Mouse (Mus musculus): Measurements from ENCODE around the gene Il5.

The Il5 gene

DNA sequence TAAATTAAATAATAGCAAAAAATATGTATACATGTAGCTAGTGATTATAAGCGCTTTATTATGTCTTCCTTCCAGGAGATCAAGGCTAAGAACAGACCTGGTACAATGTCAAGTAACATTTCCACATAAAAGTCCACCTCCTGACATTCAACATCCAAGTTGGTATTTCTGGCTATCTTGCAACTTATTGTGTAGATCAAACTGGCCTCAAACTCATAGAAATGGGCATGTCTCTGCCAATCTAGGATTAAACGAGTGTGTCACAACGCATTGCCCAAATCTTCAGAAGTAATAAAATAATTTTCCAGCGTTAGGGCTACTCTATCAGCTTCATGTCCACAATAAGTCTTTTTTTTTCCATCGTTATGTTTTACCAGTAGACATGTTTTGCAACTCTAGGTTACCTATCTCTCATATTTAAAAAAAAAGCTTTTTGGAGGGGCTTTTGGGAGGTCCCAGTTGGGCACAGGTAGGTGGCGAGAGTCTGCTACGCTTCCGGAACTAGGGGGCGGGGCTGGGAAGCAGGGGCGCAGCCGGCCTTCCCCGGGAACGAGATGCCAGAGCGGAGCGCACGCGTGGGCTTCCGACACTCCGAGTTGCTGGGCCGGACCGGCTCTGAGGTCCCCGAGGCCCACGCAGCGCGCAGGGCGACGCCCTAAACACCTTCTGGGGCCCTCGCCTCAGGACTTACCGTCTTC lies 14.2 kb upstream of the Il5 start:
- peaks cover 12% of the 10 kb centered on the region; the same call in 1 of the 2 replicates for H3K4me1 ChIP-seq (replicated peaks; ENCODE audit: low read depth, low read length)
- peaks cover 28% of the 10 kb centered on the region for H3K36me3 ChIP-seq (ENCODE audit: insufficient read depth, low read length)
- H3K4me3 ChIP-seq (replicated peaks; ENCODE audit: low read length), result peak overlapping the region; percentile 86
- no peak for TF ChIP-seq NANOG (IDR thresholded peaks at IDR 0.05; ENCODE audit: borderline replicate concordance, low read length)
- TF ChIP-seq POU5F1 (IDR thresholded peaks at IDR 0.05; ENCODE audit: borderline replicate concordance, low read length), result no peak
- TF ChIP-seq CTCF (conservative IDR thresholded peaks at IDR 0.05; ENCODE audit: low read length), result no peak
- H3K9me3 ChIP-seq (ENCODE audit: low read length), result no peaks in the 10 kb centered on the region
- H3K27me3 ChIP-seq (ENCODE audit: insufficient read depth, low read length), result peaks cover 9% of the 10 kb centered on the region

DNA sequence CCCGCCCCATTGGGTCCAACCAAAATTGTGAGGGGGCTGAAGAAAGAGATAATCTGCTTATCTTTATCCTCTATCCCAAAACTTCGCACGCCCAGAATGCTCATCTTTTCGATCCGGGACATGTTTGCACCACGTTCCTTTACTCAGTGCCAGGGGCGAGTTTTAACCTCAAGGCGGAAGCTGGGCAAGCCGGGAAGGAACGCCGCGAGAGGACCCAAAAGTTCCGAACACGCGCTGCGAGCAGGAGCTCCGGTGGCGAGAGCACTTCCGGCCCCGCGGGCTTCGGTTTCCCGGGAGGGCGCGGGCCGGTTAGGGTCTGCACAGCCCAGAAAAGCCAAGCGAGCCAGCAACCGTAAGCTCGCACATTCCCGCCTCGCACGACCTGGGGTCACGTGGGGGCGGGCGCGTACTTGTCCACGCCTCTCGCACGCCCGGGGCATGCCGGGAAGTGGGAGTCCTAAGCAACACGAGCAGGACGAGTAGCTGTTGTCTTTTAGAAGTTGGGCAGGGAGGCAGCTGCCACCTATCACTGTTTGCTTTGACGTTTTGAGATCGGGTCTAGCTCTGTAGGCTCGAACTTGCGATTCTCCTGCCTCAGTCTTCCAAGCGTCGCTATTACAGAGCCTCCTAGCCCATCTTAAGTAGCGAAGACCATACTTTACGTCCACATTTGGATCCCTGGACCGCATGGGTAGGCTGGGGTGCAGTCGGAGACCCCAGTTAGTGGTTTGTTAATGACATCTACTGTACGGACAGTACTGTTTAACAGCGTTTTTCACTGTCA lies 13.5 kb upstream of the Il5 start, which contains the start of gene Rad50:
TSS of gene Rad50 (minus strand) at position 386 of the 784 bp plus-strand sequence.
- Histone ChIP-seq H3K9me3 (ENCODE audit: low read length) (no peaks in the 10 kb centered on the region), H3K4me3 (replicated peaks; ENCODE audit: low read length) (peak within 1 kb of the TSS; percentile 86), H3K4me1 (replicated peaks; ENCODE audit: low read depth, low read length) (peaks cover 12% of the 10 kb centered on the region; the same call in 1 of the 2 replicates), H3K27me3 (ENCODE audit: insufficient read depth, low read length) (peaks cover 9% of the 10 kb centered on the region), H3K36me3 (ENCODE audit: insufficient read depth, low read length) (peaks cover 20% of the 10 kb centered on the region)
- TF ChIP-seq NANOG (IDR thresholded peaks at IDR 0.05; ENCODE audit: borderline replicate concordance, low read length) (no peak), POU5F1 (IDR thresholded peaks at IDR 0.05; ENCODE audit: borderline replicate concordance, low read length) (no peak), CTCF (conservative IDR thresholded peaks at IDR 0.05; ENCODE audit: low read length) (no peak)

DNA sequence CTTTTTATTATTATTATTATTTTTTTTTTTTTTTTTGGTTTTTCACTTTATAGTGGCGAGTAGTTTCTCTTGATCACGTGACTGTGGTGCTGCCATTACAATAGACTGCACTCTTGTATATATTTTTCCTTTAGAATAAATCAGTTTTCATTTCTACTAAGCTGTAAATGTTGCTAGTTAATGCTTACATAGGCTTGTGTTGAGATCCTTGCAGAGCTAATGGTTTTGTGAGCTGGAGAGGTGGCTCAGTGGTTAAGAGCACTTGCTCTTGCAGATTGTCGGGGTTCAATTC lies 12.9 kb upstream of the Il5 start:
- peaks cover 9% of the 10 kb centered on the region for H3K27me3 ChIP-seq (ENCODE audit: insufficient read depth, low read length)
- H3K36me3 ChIP-seq (ENCODE audit: insufficient read depth, low read length), result peaks cover 19% of the 10 kb centered on the region
- TF ChIP-seq NANOG (IDR thresholded peaks at IDR 0.05; ENCODE audit: borderline replicate concordance, low read length), result no peak
- TF ChIP-seq POU5F1 (IDR thresholded peaks at IDR 0.05; ENCODE audit: borderline replicate concordance, low read length), result no peak
- no peak for TF ChIP-seq CTCF (conservative IDR thresholded peaks at IDR 0.05; ENCODE audit: low read length)
- H3K9me3 ChIP-seq (ENCODE audit: low read length), result no peaks in the 10 kb centered on the region
- peaks cover 12% of the 10 kb centered on the region; the same call in 1 of the 2 replicates for H3K4me1 ChIP-seq (replicated peaks; ENCODE audit: low read depth, low read length)
- H3K4me3 ChIP-seq (replicated peaks; ENCODE audit: low read length), result peak overlapping the region; percentile 86

DNA sequence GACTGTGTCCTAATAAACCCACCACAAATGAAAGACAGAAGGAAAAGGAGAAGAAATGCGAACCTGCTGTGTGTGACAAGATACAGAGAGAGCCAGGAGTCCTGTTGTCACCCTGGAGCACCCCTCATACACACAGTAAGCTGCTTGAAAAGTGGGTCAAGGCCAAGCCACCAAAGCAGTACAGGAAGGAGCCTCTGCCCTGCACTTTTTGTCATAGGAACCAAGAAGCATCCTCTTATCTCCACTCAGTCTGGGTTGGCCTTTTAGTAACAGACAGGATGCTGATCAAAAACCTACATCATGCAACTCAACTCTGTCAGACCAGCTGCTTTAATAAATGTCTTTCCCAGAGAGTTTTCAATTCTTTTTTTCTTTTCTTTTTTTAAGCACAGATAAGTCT lies 893 bp upstream of the Il5 start:
- Histone ChIP-seq H3K36me3 (ENCODE audit: insufficient read depth, low read length) (no peaks in the 10 kb centered on the region), H3K27me3 (ENCODE audit: insufficient read depth, low read length) (peaks cover 9% of the 10 kb centered on the region; the same call in 1 of the 2 replicates), H3K4me3 (replicated peaks; ENCODE audit: low read length) (no peak overlapping the region), H3K4me1 (replicated peaks; ENCODE audit: low read depth, low read length) (no peaks in the 10 kb centered on the region), H3K9me3 (ENCODE audit: low read length) (no peaks in the 10 kb centered on the region)
- no peak for TF ChIP-seq POU5F1 (IDR thresholded peaks at IDR 0.05; ENCODE audit: borderline replicate concordance, low read length)
- TF ChIP-seq NANOG (IDR thresholded peaks at IDR 0.05; ENCODE audit: borderline replicate concordance, low read length), result no peak
- no peak for TF ChIP-seq CTCF (conservative IDR thresholded peaks at IDR 0.05; ENCODE audit: low read length)

DNA sequence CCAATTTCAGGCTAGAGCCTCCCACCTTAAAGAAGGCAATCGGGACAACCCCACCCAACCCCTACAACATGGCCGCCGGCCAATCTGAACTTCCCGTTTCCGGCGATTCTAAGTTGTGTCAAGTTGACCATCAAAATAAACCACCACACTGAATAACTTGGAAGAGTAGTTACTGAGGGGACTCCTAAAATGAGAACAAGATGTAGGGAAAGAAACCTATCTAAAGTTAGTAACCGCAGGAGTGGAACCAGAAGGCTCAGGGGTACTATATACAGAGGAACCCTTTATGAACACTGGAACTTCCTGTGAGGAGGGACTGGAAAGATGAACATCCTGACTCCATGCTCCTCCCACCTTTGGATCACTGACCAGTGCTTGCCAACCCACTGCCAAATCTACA lies 10.9 kb downstream of the Il5 start:
- Histone ChIP-seq H3K4me3 (replicated peaks; ENCODE audit: low read length) (no peak overlapping the region), H3K9me3 (ENCODE audit: low read length) (no peaks in the 10 kb centered on the region), H3K4me1 (replicated peaks; ENCODE audit: low read depth, low read length) (peaks cover 3% of the 10 kb centered on the region; the same call in 1 of the 2 replicates), H3K36me3 (ENCODE audit: insufficient read depth, low read length) (no peaks in the 10 kb centered on the region), H3K27me3 (ENCODE audit: insufficient read depth, low read length) (peaks cover 3% of the 10 kb centered on the region; the same call in 1 of the 2 replicates)
- no peak for TF ChIP-seq CTCF (conservative IDR thresholded peaks at IDR 0.05; ENCODE audit: low read length)
- TF ChIP-seq NANOG (IDR thresholded peaks at IDR 0.05; ENCODE audit: borderline replicate concordance, low read length), result no peak
- no peak for TF ChIP-seq POU5F1 (IDR thresholded peaks at IDR 0.05; ENCODE audit: borderline replicate concordance, low read length)

DNA sequence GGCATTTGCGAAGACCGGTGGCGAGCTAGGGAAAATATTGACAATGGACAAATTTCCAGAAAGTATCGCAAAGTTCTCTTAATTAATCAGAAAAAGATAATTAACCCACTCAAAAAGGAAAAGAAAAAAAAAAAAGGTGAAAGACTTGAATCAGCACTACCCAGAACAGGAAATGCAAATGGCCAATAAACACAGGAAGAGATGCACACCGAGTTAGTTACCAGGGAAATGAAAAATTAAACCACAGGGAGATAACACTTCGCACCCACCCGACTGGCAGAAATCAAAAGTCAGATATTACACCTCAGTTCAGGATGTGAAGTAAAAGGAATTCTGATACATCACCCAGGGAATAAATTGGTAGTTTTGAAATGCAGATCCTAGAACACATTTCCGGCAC lies 11.7 kb downstream of the Il5 start:
- Histone ChIP-seq H3K36me3 (ENCODE audit: insufficient read depth, low read length) (no peaks in the 10 kb centered on the region), H3K9me3 (ENCODE audit: low read length) (no peaks in the 10 kb centered on the region), H3K4me1 (replicated peaks; ENCODE audit: low read depth, low read length) (peaks cover 7% of the 10 kb centered on the region), H3K27me3 (ENCODE audit: insufficient read depth, low read length) (peaks cover 3% of the 10 kb centered on the region; the same call in 1 of the 2 replicates), H3K4me3 (replicated peaks; ENCODE audit: low read length) (no peak overlapping the region)
- TF ChIP-seq POU5F1 (IDR thresholded peaks at IDR 0.05; ENCODE audit: borderline replicate concordance, low read length) (no peak), NANOG (IDR thresholded peaks at IDR 0.05; ENCODE audit: borderline replicate concordance, low read length) (no peak), CTCF (conservative IDR thresholded peaks at IDR 0.05; ENCODE audit: low read length) (no peak)

DNA sequence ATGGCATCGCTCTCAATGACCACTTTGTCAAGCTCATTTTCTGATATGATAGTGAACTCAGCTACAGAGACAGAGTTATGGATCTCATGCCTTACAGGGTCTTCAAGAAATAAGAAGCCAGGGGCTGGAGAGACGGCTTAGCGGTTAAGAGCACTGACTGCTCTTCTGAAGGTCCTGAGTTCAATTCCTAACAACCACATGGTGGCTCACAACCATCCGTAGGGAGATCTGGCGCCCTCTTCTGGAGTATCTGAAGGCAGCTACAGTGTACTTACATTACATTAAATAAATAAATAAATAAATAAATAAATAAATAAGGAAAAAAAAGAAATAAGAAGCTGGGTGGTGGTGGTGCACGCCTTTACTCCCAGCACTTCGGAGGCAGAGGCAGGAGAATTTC lies 13.2 kb downstream of the Il5 start:
- Histone ChIP-seq H3K4me3 (replicated peaks; ENCODE audit: low read length) (no peak overlapping the region), H3K27me3 (ENCODE audit: insufficient read depth, low read length) (peaks cover 3% of the 10 kb centered on the region; the same call in 1 of the 2 replicates), H3K9me3 (ENCODE audit: low read length) (no peaks in the 10 kb centered on the region), H3K4me1 (replicated peaks; ENCODE audit: low read depth, low read length) (peaks cover 10% of the 10 kb centered on the region), H3K36me3 (ENCODE audit: insufficient read depth, low read length) (no peaks in the 10 kb centered on the region)
- TF ChIP-seq CTCF (conservative IDR thresholded peaks at IDR 0.05; ENCODE audit: low read length), result peak; percentile 34; the same call in 1 of the 2 replicates
- no peak for TF ChIP-seq POU5F1 (IDR thresholded peaks at IDR 0.05; ENCODE audit: borderline replicate concordance, low read length)
- no peak for TF ChIP-seq NANOG (IDR thresholded peaks at IDR 0.05; ENCODE audit: borderline replicate concordance, low read length)

DNA sequence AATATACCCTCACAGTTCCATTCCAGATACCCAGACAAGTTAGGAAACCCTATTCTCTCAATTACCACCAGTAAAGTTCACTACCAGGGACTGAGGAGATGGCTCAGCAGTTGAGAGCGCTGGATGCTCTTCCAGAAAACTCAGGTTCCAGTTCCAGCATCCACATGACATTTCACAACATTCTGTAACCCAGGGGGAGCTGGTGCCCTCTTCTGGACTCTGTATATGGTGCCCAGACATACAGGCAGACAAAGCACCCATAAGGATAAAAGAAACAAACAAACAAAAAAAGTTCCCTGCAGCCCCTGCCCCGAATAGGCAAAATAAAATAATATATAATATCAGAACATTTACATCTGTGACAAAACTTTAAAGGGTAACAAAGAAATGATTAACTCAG lies 13.8 kb downstream of the Il5 start:
- no peak for TF ChIP-seq POU5F1 (IDR thresholded peaks at IDR 0.05; ENCODE audit: borderline replicate concordance, low read length)
- TF ChIP-seq NANOG (IDR thresholded peaks at IDR 0.05; ENCODE audit: borderline replicate concordance, low read length), result no peak
- no peak for TF ChIP-seq CTCF (conservative IDR thresholded peaks at IDR 0.05; ENCODE audit: low read length)
- no peak overlapping the region for H3K4me3 ChIP-seq (replicated peaks; ENCODE audit: low read length)
- H3K27me3 ChIP-seq (ENCODE audit: insufficient read depth, low read length), result peaks cover 3% of the 10 kb centered on the region; the same call in 1 of the 2 replicates
- no peaks in the 10 kb centered on the region for H3K9me3 ChIP-seq (ENCODE audit: low read length)
- H3K4me1 ChIP-seq (replicated peaks; ENCODE audit: low read depth, low read length), result peaks cover 10% of the 10 kb centered on the region
- H3K36me3 ChIP-seq (ENCODE audit: insufficient read depth, low read length), result no peaks in the 10 kb centered on the region
